ENCODE assay signal across 11 mouse cellular contexts in the genomic region with DNA sequence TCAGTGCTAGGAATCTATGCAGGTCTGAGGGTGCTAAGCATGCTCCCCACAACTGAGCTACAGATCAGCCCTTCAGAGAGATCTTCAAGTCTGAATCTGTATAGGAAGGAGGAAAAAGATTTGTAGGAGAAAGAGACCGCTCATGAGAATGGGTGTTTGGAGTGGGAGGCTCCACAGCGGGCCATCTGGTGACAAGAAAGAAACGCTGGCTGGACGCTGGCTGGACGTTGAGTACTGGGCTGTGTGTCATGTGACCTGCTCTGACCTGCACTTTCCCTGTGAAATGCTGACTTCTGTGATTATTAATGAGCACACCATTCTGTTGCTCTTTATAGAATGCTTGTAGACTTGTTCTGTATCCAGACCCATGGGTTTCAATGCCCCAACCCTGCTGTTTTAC. TPM values are rescaled to one million over a fixed set of nuclear protein-coding genes. Genes with fewer than 3 reads are reported as not detected.
DNase-seq lines count a peak whose midpoint lies in the region; ATAC-seq lines count a peak whose summit lies in the region.
"Had no signal": no experiment of that assay in that cellular context is flagged by ENCODE, and none has a peak within 500 bp of the region (broad histone marks: within the 10 kb centered on the region; RNA-seq: fewer than 3 reads in every experiment).

No protein-coding gene starts in this region.

- no peaks in the 10 kb centered on the region for H3K4me1 ChIP-seq in hindbrain, embryonic 11.5 days (replicated peaks; ENCODE audit: control insufficient read depth, insufficient read depth, low read length)
- H3K4me1 ChIP-seq in hindbrain, embryonic 12.5 days: peaks cover 10% of the 10 kb centered on the region; the same call in 1 of the 2 replicates
- H3K4me1 ChIP-seq in forebrain, embryonic 16.5 days (replicated peaks; ENCODE audit: control insufficient read depth, insufficient read depth, low read length): no peaks in the 10 kb centered on the region
- H3K4me1 ChIP-seq: midbrain, embryonic 12.5 days had no signal

- H3K27ac ChIP-seq in hindbrain, embryonic 11.5 days (ENCODE audit: low read depth, low read length): peak overlapping the region; percentile 13; the same call in 1 of the 2 replicates
- no peak overlapping the region for H3K27ac ChIP-seq in hindbrain, embryonic 12.5 days
- no peak overlapping the region for H3K27ac ChIP-seq in forebrain, embryonic 16.5 days (ENCODE audit: low read length)
- H3K27ac ChIP-seq: midbrain, embryonic 12.5 days had no signal

- no peak overlapping the region for H3K4me2 ChIP-seq in hindbrain, embryonic 11.5 days (replicated peaks; ENCODE audit: low read depth, low read length)
- no peak overlapping the region for H3K4me2 ChIP-seq in hindbrain, embryonic 12.5 days (replicated peaks)
- no peak overlapping the region for H3K4me2 ChIP-seq in forebrain, embryonic 16.5 days (ENCODE audit: low read length)
- H3K4me2 ChIP-seq: midbrain, embryonic 12.5 days had no signal

- H3K9me3 ChIP-seq in hindbrain, embryonic 11.5 days (ENCODE audit: control insufficient read depth, low read length): no peaks in the 10 kb centered on the region
- H3K9me3 ChIP-seq in hindbrain, embryonic 12.5 days (replicated peaks): no peaks in the 10 kb centered on the region
- H3K9me3 ChIP-seq in forebrain, embryonic 16.5 days (ENCODE audit: control insufficient read depth, low read length): no peaks in the 10 kb centered on the region
- H3K9me3 ChIP-seq: midbrain, embryonic 12.5 days had no signal

- no peak overlapping the region for H3K9ac ChIP-seq in hindbrain, embryonic 11.5 days (ENCODE audit: low read depth, low read length)
- no peak overlapping the region for H3K9ac ChIP-seq in hindbrain, embryonic 12.5 days
- H3K9ac ChIP-seq in forebrain, embryonic 16.5 days (replicated peaks; ENCODE audit: low read depth, low read length): no peak overlapping the region
- H3K9ac ChIP-seq: midbrain, embryonic 12.5 days had no signal

- H3K4me3 ChIP-seq in hindbrain, embryonic 11.5 days (ENCODE audit: low read depth, low read length): no peak overlapping the region
- no peak overlapping the region for H3K4me3 ChIP-seq in hindbrain, embryonic 12.5 days
- no peak overlapping the region for H3K4me3 ChIP-seq in forebrain, embryonic 16.5 days (replicated peaks; ENCODE audit: low read length)
- H3K4me3 ChIP-seq: midbrain, embryonic 12.5 days had no signal

- no peak for ATAC-seq in hindbrain, embryonic 11.5 days (ENCODE audit: low FRiP score)
- ATAC-seq in hindbrain, embryonic 12.5 days (ENCODE audit: low FRiP score): no peak
- no peak for ATAC-seq in erythroblast, adult 5-6 weeks (replicated peaks; ENCODE audit: low FRiP score, poor library complexity, severe bottlenecking)
- ATAC-seq in forebrain, embryonic 16.5 days: no peak
- ATAC-seq: CD4-positive, CD25-positive, alpha-beta regulatory T cell, adult 4 months had no signal

- 24% methylated on average over 5 of the region's 5 CpGs for WGBS in hindbrain, embryonic 11.5 days
- 17% methylated on average over 5 of the region's 5 CpGs for WGBS in hindbrain, embryonic 12.5 days
- WGBS in forebrain, embryonic 16.5 days: 66% methylated on average over 5 of the region's 5 CpGs

- H3K36me3 ChIP-seq in hindbrain, embryonic 11.5 days (ENCODE audit: control insufficient read depth, insufficient read depth, low read length): no peaks in the 10 kb centered on the region
- peaks cover 5% of the 10 kb centered on the region; the same call in 1 of the 2 replicates for H3K36me3 ChIP-seq in hindbrain, embryonic 12.5 days
- H3K36me3 ChIP-seq in forebrain, embryonic 16.5 days (ENCODE audit: control insufficient read depth, insufficient read depth): no peaks in the 10 kb centered on the region

- intact Hi-C loops in heart, postnatal 25 days (cut with DNase I): no loop called here

- no peaks in the 10 kb centered on the region for H3K27me3 ChIP-seq in hindbrain, embryonic 11.5 days (ENCODE audit: control insufficient read depth, insufficient read depth, low read length)
- H3K27me3 ChIP-seq in hindbrain, embryonic 12.5 days: no peaks in the 10 kb centered on the region
- no peaks in the 10 kb centered on the region for H3K27me3 ChIP-seq in forebrain, embryonic 16.5 days (replicated peaks; ENCODE audit: control insufficient read depth, insufficient read depth, low read length)
- H3K27me3 ChIP-seq: midbrain, embryonic 12.5 days had no signal

- DNase-seq in hindbrain, embryonic 11.5 days (ENCODE audit: low spot score): peak; percentile 25
- peak; percentile 55 for DNase-seq in embryo, embryonic 11 days
- DNase-seq in heart, postnatal 25 days (ENCODE audit: low spot score): peak; percentile 36
- peak; percentile 32 for DNase-seq in lung, postnatal 14 days
- DNase-seq in layer of hippocampus, adult 9-10 months (ENCODE audit: low spot score): no peak
- DNase-seq: adrenal gland, adult 8-10 months had no signal

RNA-seq across cellular contexts. Expression of a gene that starts 39.7 kb away (rescaled TPM):
- polyA plus RNA-seq in hindbrain, embryonic 11.5 days (2014; fragmentation: Nextera tagmentation; extraction: Ambion mirVana): 45.8 and 48.1 TPM in 2 replicates
- polyA plus RNA-seq in hindbrain, embryonic 12.5 days (2016; fragmentation: Nextera tagmentation; extraction: Ambion mirVana): 32.5 and 35.6 TPM in 2 replicates
- 1 to 10 TPM; 6.1 to 6.6 TPM for total RNA-seq in heart, postnatal 25 days (2021)
- total RNA-seq in erythroblast, adult 5-6 weeks (2015; ENCODE audit: low replicate concordance): 1.3 and 2.1 TPM in 2 replicates
- total RNA-seq in erythroblast, adult 5-6 weeks (2017; ENCODE audit: low replicate concordance): 1.7 and 1.9 TPM in 2 replicates
- 17.6 and 18.9 TPM in 2 replicates for polyA plus RNA-seq in forebrain, embryonic 16.5 days (2015; fragmentation: Nextera tagmentation; extraction: Ambion mirVana)

RNA-seq across cellular contexts. Expression of a gene that starts 40.1 kb away (rescaled TPM):
- polyA plus RNA-seq in hindbrain, embryonic 11.5 days (2014; fragmentation: Nextera tagmentation; extraction: Ambion mirVana): 47.5 and 48.9 TPM in 2 replicates
- polyA plus RNA-seq in hindbrain, embryonic 12.5 days (2016; fragmentation: Nextera tagmentation; extraction: Ambion mirVana): 47.6 and 48.8 TPM in 2 replicates
- 100 to 1,000 TPM; 235 to 244 TPM for total RNA-seq in heart, postnatal 25 days (2021)
- total RNA-seq in erythroblast, adult 5-6 weeks (2015; ENCODE audit: low replicate concordance): 3.3 and 4.0 TPM in 2 replicates
- 2.1 and 6.6 TPM in 2 replicates for total RNA-seq in erythroblast, adult 5-6 weeks (2017; ENCODE audit: low replicate concordance)
- 43.7 and 46.0 TPM in 2 replicates for polyA plus RNA-seq in forebrain, embryonic 16.5 days (2015; fragmentation: Nextera tagmentation; extraction: Ambion mirVana)
